Mouse (Mus musculus) embryonic fibroblast, embryonic 13.5 days (primary cell): Measurements from ENCODE around the gene Smarca2.

Source experiments
- CTCF ChIP-seq: IDR thresholded peaks from 2 replicates; pipeline ENCODE4 v1.5.1; 2011; ENCODE audit warnings: mild to moderate bottlenecking, control low read depth, low read length, moderate library complexity, borderline replicate concordance; ENCODE audit not compliant: insufficient read depth
- POLR2A ChIP-seq: IDR thresholded peaks from 2 replicates; pipeline ENCODE4 v1.6.1; 2011; ENCODE audit warnings: low read depth, mild to moderate bottlenecking, control low read depth, low read length, moderate library complexity

DNA sequence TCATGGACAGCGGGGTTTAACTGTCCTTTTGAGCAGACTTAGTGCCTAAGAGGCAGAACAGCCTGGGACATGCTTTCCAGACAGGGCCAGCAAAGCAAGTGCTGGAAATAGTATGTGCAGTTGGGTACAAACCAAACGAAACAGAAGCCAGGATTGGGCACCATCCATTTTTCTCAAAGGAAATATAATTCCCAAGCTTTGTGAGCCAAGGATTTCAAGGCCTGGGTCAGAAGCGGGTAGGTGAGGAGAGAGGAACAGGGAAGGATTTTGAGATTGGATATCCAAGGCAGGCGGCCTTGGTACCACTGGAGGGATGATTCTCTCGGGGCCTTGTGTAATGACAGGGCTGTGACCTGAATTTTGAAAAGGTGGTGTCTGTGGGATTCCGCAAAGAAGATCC is 116.9 kb downstream of the Smarca2 start:
- TF ChIP-seq CTCF: no peak
- TF ChIP-seq POLR2A: no peak
